Mouse (Mus musculus) erythroblast, embryonic 14.5 days (primary cell): Measurements from ENCODE around the gene Ciao2a. TPM values are rescaled to one million over a fixed set of nuclear protein-coding genes. Genes with fewer than 3 reads are reported as not detected.
A peak's percentile ranks its signal among the peaks of the same experiment; 100 is the strongest.

Experiments
- H3K27me3 ChIP-seq: 2 replicates; pipeline ENCODE4 v1.6.1; 2012; ENCODE audit warnings: inconsistent platforms; ENCODE audit not compliant: control insufficient read depth
- H3K36me3 ChIP-seq: 2 replicates; pipeline ENCODE4 v1.6.1; 2012; ENCODE audit warnings: mild to moderate bottlenecking, inconsistent platforms; ENCODE audit not compliant: control insufficient read depth
- H3K4me1 ChIP-seq: 2 replicates; pipeline ENCODE4 v1.6.1; 2012; ENCODE audit warnings: inconsistent platforms; ENCODE audit not compliant: control insufficient read depth
- H3K4me3 ChIP-seq: replicated peaks from 2 replicates; pipeline ENCODE3; 2012; ENCODE audit warnings: moderate library complexity, mild to moderate bottlenecking, inconsistent platforms
- H3K9me3 ChIP-seq: 2 replicates; pipeline ENCODE4 v1.6.1; 2012; ENCODE audit warnings: low read length, inconsistent platforms, mixed read lengths; ENCODE audit not compliant: control insufficient read depth
- GATA1 ChIP-seq: IDR thresholded peaks from 2 replicates; pipeline ENCODE4 v1.6.1; 2012; ENCODE audit warnings: low read length, inconsistent platforms, mixed read lengths
- TAL1 ChIP-seq: IDR thresholded peaks from 3 replicates; pipeline ENCODE4 v1.6.1; 2012; ENCODE audit warnings: low read length, inconsistent platforms, mixed read lengths
- polyA plus RNA-seq: library from polyadenylated mRNA; stranded (reverse); fragments of >175 nt; gene quantifications from 2 replicates; pipeline ENCODE4 v1.2.3, GENCODE M21; 2012

Gene Ciao2a
- 2.5 and 3.8 TPM in 2 replicates for polyA plus RNA-seq

- Histone ChIP-seq H3K9me3 (no peaks in the 10 kb centered on the region), H3K4me1 (peaks cover 81% of the 10 kb centered on the region), H3K4me3 (peak within 1 kb of the TSS; percentile 89), H3K36me3 (peaks cover 37% of the 10 kb centered on the region), H3K27me3 (no peaks in the 10 kb centered on the region)
- no peak for TF ChIP-seq GATA1
- TF ChIP-seq TAL1: no peak
Measured at GRCm38 (mm10) chr9:66126456-66127192, at the start of gene Ciao2a, which contains the start of gene Snx1. TSS of gene Ciao2a (plus strand) at chr9:66126611. TSS of gene Snx1 (minus strand) at chr9:66126587.

GRCm38 (mm10) chr9:66078072-66078471 is 48.3 kb upstream of the Ciao2a start:
- TF ChIP-seq GATA1 (no peak), TAL1 (no peak)
- Histone ChIP-seq H3K4me3 (no peak overlapping the region), H3K4me1 (peaks cover 30% of the 10 kb centered on the region), H3K36me3 (no peaks in the 10 kb centered on the region), H3K9me3 (peaks cover 8% of the 10 kb centered on the region), H3K27me3 (peaks cover 81% of the 10 kb centered on the region)

GRCm38 (mm10) chr9:66078493-66078892 is 47.9 kb upstream of the Ciao2a start:
- TF ChIP-seq GATA1: no peak
- TF ChIP-seq TAL1: no peak
- Histone ChIP-seq H3K36me3 (no peaks in the 10 kb centered on the region), H3K9me3 (peaks cover 8% of the 10 kb centered on the region), H3K27me3 (peaks cover 81% of the 10 kb centered on the region), H3K4me3 (no peak overlapping the region), H3K4me1 (peaks cover 28% of the 10 kb centered on the region)

- peaks cover 62% of the 10 kb centered on the region for H3K27me3 ChIP-seq
- H3K4me3 ChIP-seq: no peak overlapping the region
- no peak for TF ChIP-seq GATA1
- no peak for TF ChIP-seq TAL1
- peaks cover 5% of the 10 kb centered on the region; the same call in 1 of the 2 replicates for H3K9me3 ChIP-seq
- H3K36me3 ChIP-seq: peaks cover 7% of the 10 kb centered on the region
- H3K4me1 ChIP-seq: peaks cover 19% of the 10 kb centered on the region
Measured at GRCm38 (mm10) chr9:66080804-66081459, 45.5 kb upstream of the Ciao2a start.

GRCm38 (mm10) chr9:66081999-66082398 is 44.4 kb upstream of the Ciao2a start:
- H3K4me1 ChIP-seq: peaks cover 15% of the 10 kb centered on the region
- no peak for TF ChIP-seq TAL1
- TF ChIP-seq GATA1: no peak
- H3K4me3 ChIP-seq: no peak overlapping the region
- H3K27me3 ChIP-seq: peaks cover 57% of the 10 kb centered on the region
- peaks cover 5% of the 10 kb centered on the region; the same call in 1 of the 2 replicates for H3K9me3 ChIP-seq
- peaks cover 16% of the 10 kb centered on the region for H3K36me3 ChIP-seq

GRCm38 (mm10) chr9:66084171-66084570 is 42.2 kb upstream of the Ciao2a start:
- no peak for TF ChIP-seq TAL1
- no peak for TF ChIP-seq GATA1
- Histone ChIP-seq H3K36me3 (peaks cover 37% of the 10 kb centered on the region), H3K4me3 (no peak overlapping the region)

GRCm38 (mm10) chr9:66087062-66087461 is 39.3 kb upstream of the Ciao2a start:
- Histone ChIP-seq H3K4me1 (peaks cover 19% of the 10 kb centered on the region), H3K27me3 (peaks cover 9% of the 10 kb centered on the region), H3K9me3 (peaks cover 5% of the 10 kb centered on the region; the same call in 1 of the 2 replicates), H3K4me3 (no peak overlapping the region), H3K36me3 (peaks cover 65% of the 10 kb centered on the region)
- TF ChIP-seq TAL1: no peak

More at GRCm38 (mm10) chr9:66084171-66084570, 42.2 kb upstream of the Ciao2a start:
- Histone ChIP-seq H3K27me3 (peaks cover 35% of the 10 kb centered on the region), H3K4me1 (peaks cover 19% of the 10 kb centered on the region), H3K9me3 (peaks cover 5% of the 10 kb centered on the region; the same call in 1 of the 2 replicates)

- Histone ChIP-seq H3K27me3 (peaks cover 3% of the 10 kb centered on the region; the same call in 1 of the 2 replicates), H3K4me3 (no peak overlapping the region), H3K4me1 (peaks cover 32% of the 10 kb centered on the region), H3K9me3 (peaks cover 5% of the 10 kb centered on the region; the same call in 1 of the 2 replicates), H3K36me3 (peaks cover 79% of the 10 kb centered on the region)
- no peak for TF ChIP-seq TAL1
- no peak for TF ChIP-seq GATA1
Measured at GRCm38 (mm10) chr9:66088411-66088810, 38.0 kb upstream of the Ciao2a start.

GRCm38 (mm10) chr9:66090593-66091244 is 35.7 kb upstream of the Ciao2a start:
- no peaks in the 10 kb centered on the region for H3K27me3 ChIP-seq
- H3K9me3 ChIP-seq: no peaks in the 10 kb centered on the region
- H3K4me3 ChIP-seq: no peak overlapping the region
- TF ChIP-seq TAL1: no peak
- no peak for TF ChIP-seq GATA1
- peaks cover 98% of the 10 kb centered on the region for H3K36me3 ChIP-seq
- peaks cover 22% of the 10 kb centered on the region for H3K4me1 ChIP-seq
